ENCODE assay signal across 12 mouse cellular contexts in the genomic region with DNA sequence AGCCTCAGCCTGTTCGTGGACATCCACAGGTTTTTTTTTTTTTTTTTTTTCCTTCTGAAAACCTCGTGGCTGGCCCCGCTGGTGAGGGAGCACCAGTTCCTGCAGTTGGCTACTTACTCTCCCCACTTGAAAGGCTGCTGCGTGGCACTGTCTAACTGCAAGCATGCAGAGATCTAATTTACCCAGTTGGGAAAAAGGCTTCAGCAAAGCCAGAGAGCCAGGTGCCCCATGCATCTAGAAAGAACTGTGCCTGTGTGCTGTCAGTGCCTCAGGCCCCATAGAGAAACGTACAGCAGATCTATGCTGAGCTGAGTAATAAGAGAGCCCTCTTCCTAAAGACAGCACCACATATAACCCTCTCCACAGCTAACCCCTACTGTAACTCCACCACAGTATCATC. TPM values are rescaled to one million over a fixed set of nuclear protein-coding genes. Genes with fewer than 3 reads are reported as not detected.
A peak's percentile ranks its signal among the peaks of the same experiment; 100 is the strongest.
DNase-seq lines count a peak whose midpoint lies in the region; ATAC-seq and TF ChIP-seq lines count a peak whose summit lies in the region.
"Had no signal": no experiment of that assay in that cellular context is flagged by ENCODE, and none has a peak within 500 bp of the region (broad histone marks: within the 10 kb centered on the region; RNA-seq: fewer than 3 reads in every experiment).

No protein-coding gene starts in this region.

- H3K4me1 ChIP-seq in intestine, embryonic 15.5 days (replicated peaks): peaks cover 13% of the 10 kb centered on the region; the same call in 1 of the 2 replicates
- no peaks in the 10 kb centered on the region for H3K4me1 ChIP-seq in intestine, postnatal 0 days (replicated peaks; ENCODE audit: control insufficient read depth, insufficient read depth, low read length)
- peaks cover 44% of the 10 kb centered on the region for H3K4me1 ChIP-seq in embryonic facial prominence, embryonic 12.5 days
- H3K4me1 ChIP-seq in hindbrain, embryonic 12.5 days: peaks cover 52% of the 10 kb centered on the region
- H3K4me1 ChIP-seq in midbrain, embryonic 12.5 days: peaks cover 53% of the 10 kb centered on the region

- no peaks in the 10 kb centered on the region for H3K36me3 ChIP-seq in intestine, embryonic 15.5 days
- H3K36me3 ChIP-seq in intestine, postnatal 0 days (ENCODE audit: control insufficient read depth, insufficient read depth): no peaks in the 10 kb centered on the region
- no peaks in the 10 kb centered on the region for H3K36me3 ChIP-seq in embryonic facial prominence, embryonic 12.5 days
- no peaks in the 10 kb centered on the region for H3K36me3 ChIP-seq in hindbrain, embryonic 12.5 days
- H3K36me3 ChIP-seq in midbrain, embryonic 12.5 days: no peaks in the 10 kb centered on the region

- ATAC-seq in intestine, embryonic 15.5 days: no peak
- ATAC-seq in intestine, postnatal 0 days: no peak
- no peak for ATAC-seq in embryonic facial prominence, embryonic 12.5 days (ENCODE audit: insufficient number of reproducible peaks, insufficient read depth, low FRiP score, low TSS enrichment)
- no peak for ATAC-seq in hindbrain, embryonic 12.5 days (ENCODE audit: low FRiP score)
- 0 out of 2 replicates have a peak, but pooled peaks have one; percentile 31 for ATAC-seq in midbrain, embryonic 12.5 days (ENCODE audit: low FRiP score, low read depth)
- no peak for ATAC-seq in erythroblast, adult 5-6 weeks (replicated peaks; ENCODE audit: low FRiP score, poor library complexity, severe bottlenecking)

- no peak for TF ChIP-seq CTCF in intestine, postnatal 0 days (IDR thresholded peaks at IDR 0.05; ENCODE audit: low read depth)

- no peak overlapping the region for H3K9ac ChIP-seq in intestine, embryonic 15.5 days
- no peak overlapping the region for H3K9ac ChIP-seq in intestine, postnatal 0 days (ENCODE audit: low read depth, low read length)
- no peak overlapping the region for H3K9ac ChIP-seq in embryonic facial prominence, embryonic 12.5 days
- H3K9ac ChIP-seq in hindbrain, embryonic 12.5 days: no peak overlapping the region
- peak overlapping the region; percentile 78 for H3K9ac ChIP-seq in midbrain, embryonic 12.5 days (replicated peaks)

- no peak overlapping the region for H3K4me3 ChIP-seq in intestine, embryonic 15.5 days (replicated peaks)
- no peak overlapping the region for H3K4me3 ChIP-seq in intestine, postnatal 0 days (ENCODE audit: low read depth, low read length)
- H3K4me3 ChIP-seq in embryonic facial prominence, embryonic 12.5 days: 0 out of 2 replicates have a peak overlapping the region, but pooled peaks have one; percentile 27
- no peak overlapping the region for H3K4me3 ChIP-seq in hindbrain, embryonic 12.5 days
- peak overlapping the region; percentile 55; the same call in 1 of the 2 replicates for H3K4me3 ChIP-seq in midbrain, embryonic 12.5 days

- no peaks in the 10 kb centered on the region for H3K9me3 ChIP-seq in intestine, embryonic 15.5 days
- H3K9me3 ChIP-seq in intestine, postnatal 0 days (ENCODE audit: control insufficient read depth): no peaks in the 10 kb centered on the region
- H3K9me3 ChIP-seq in embryonic facial prominence, embryonic 12.5 days: no peaks in the 10 kb centered on the region; the same call in 1 of the 2 replicates
- no peaks in the 10 kb centered on the region for H3K9me3 ChIP-seq in hindbrain, embryonic 12.5 days (replicated peaks)
- no peaks in the 10 kb centered on the region for H3K9me3 ChIP-seq in midbrain, embryonic 12.5 days

- H3K4me2 ChIP-seq in intestine, embryonic 15.5 days (replicated peaks): peak overlapping the region; percentile 60; the same call in 1 of the 2 replicates
- no peak overlapping the region for H3K4me2 ChIP-seq in intestine, postnatal 0 days (replicated peaks; ENCODE audit: low read depth)
- H3K4me2 ChIP-seq in embryonic facial prominence, embryonic 12.5 days (replicated peaks): peak overlapping the region; percentile 47
- H3K4me2 ChIP-seq in hindbrain, embryonic 12.5 days (replicated peaks): peak overlapping the region; percentile 74
- peak overlapping the region; percentile 77 for H3K4me2 ChIP-seq in midbrain, embryonic 12.5 days (replicated peaks)

- WGBS in intestine, embryonic 15.5 days: 24% methylated on average over 5 of the region's 5 CpGs
- 38% methylated on average over 5 of the region's 5 CpGs for WGBS in intestine, postnatal 0 days
- 11% methylated on average over 5 of the region's 5 CpGs for WGBS in embryonic facial prominence, embryonic 12.5 days
- WGBS in hindbrain, embryonic 12.5 days: 12% methylated on average over 5 of the region's 5 CpGs
- 12% methylated on average over 5 of the region's 5 CpGs for WGBS in midbrain, embryonic 12.5 days

- DNase-seq in layer of hippocampus, adult 11-12 months (ENCODE audit: low spot score): no peak
- no peak for DNase-seq in lung, postnatal 10 days
- DNase-seq: kidney, postnatal 25 days; lung, postnatal 4 days; thymus, postnatal 14 days had no signal

- no peaks in the 10 kb centered on the region for H3K27me3 ChIP-seq in intestine, embryonic 15.5 days (replicated peaks)
- H3K27me3 ChIP-seq in intestine, postnatal 0 days (replicated peaks; ENCODE audit: control insufficient read depth, insufficient read depth, low read length): no peaks in the 10 kb centered on the region
- no peaks in the 10 kb centered on the region for H3K27me3 ChIP-seq in embryonic facial prominence, embryonic 12.5 days
- no peaks in the 10 kb centered on the region for H3K27me3 ChIP-seq in hindbrain, embryonic 12.5 days
- no peaks in the 10 kb centered on the region for H3K27me3 ChIP-seq in midbrain, embryonic 12.5 days

- H3K27ac ChIP-seq in intestine, embryonic 15.5 days: no peak overlapping the region
- H3K27ac ChIP-seq in intestine, postnatal 0 days (ENCODE audit: low read depth, low read length): no peak overlapping the region
- peak overlapping the region; percentile 81; the same call in 1 of the 2 replicates for H3K27ac ChIP-seq in embryonic facial prominence, embryonic 12.5 days
- peak overlapping the region; percentile 92 for H3K27ac ChIP-seq in hindbrain, embryonic 12.5 days
- peak overlapping the region; percentile 92 for H3K27ac ChIP-seq in midbrain, embryonic 12.5 days (replicated peaks)

RNA-seq across cellular contexts. Expression of a gene that starts 0.5 kb away (rescaled TPM):
- polyA plus RNA-seq in intestine, embryonic 15.5 days (2015; fragmentation: Nextera tagmentation; extraction: Ambion mirVana): 4.5 and 4.8 TPM in 2 replicates
- polyA plus RNA-seq in intestine, postnatal 0 days (2015; fragmentation: Nextera tagmentation; extraction: Ambion mirVana): 1.4 TPM in 2 replicates
- 3.3 and 4.5 TPM in 2 replicates for polyA plus RNA-seq in embryonic facial prominence, embryonic 12.5 days (2016; fragmentation: Nextera tagmentation; extraction: Ambion mirVana)
- 29.5 and 31.9 TPM in 2 replicates for polyA plus RNA-seq in hindbrain, embryonic 12.5 days (2016; fragmentation: Nextera tagmentation; extraction: Ambion mirVana)
- 32.0 and 32.8 TPM in 2 replicates for polyA plus RNA-seq in midbrain, embryonic 12.5 days (2016; fragmentation: Nextera tagmentation; extraction: Ambion mirVana)
- total RNA-seq in erythroblast, adult 5-6 weeks (2015; ENCODE audit: low replicate concordance): not detected in 2 replicates
- total RNA-seq in erythroblast, adult 5-6 weeks (2017; ENCODE audit: low replicate concordance): not detected in 2 replicates
- polyA plus RNA-seq: erythroblast, embryonic 14.5 days had no signal

RNA-seq across cellular contexts. Expression of a gene that starts 1.0 kb away (rescaled TPM):
- 8.2 and 9.6 TPM in 2 replicates for polyA plus RNA-seq in intestine, embryonic 15.5 days (2015; fragmentation: Nextera tagmentation; extraction: Ambion mirVana)
- 99.8 and 112 TPM in 2 replicates for polyA plus RNA-seq in intestine, postnatal 0 days (2015; fragmentation: Nextera tagmentation; extraction: Ambion mirVana)
- polyA plus RNA-seq in embryonic facial prominence, embryonic 12.5 days (2016; fragmentation: Nextera tagmentation; extraction: Ambion mirVana): 3.0 and 3.7 TPM in 2 replicates
- 3.6 and 5.1 TPM in 2 replicates for polyA plus RNA-seq in hindbrain, embryonic 12.5 days (2016; fragmentation: Nextera tagmentation; extraction: Ambion mirVana)
- polyA plus RNA-seq in midbrain, embryonic 12.5 days (2016; fragmentation: Nextera tagmentation; extraction: Ambion mirVana): 2.9 and 3.0 TPM in 2 replicates
- 24.9 and 40.5 TPM in 2 replicates for total RNA-seq in erythroblast, adult 5-6 weeks (2015; ENCODE audit: low replicate concordance)
- 7.9 and 8.9 TPM in 2 replicates for total RNA-seq in erythroblast, adult 5-6 weeks (2017; ENCODE audit: low replicate concordance)

Comparison
In these comparisons a context has a peak if more than half of its experiments do, and no peak if none do; other contexts are left out.
1. H3K27ac ChIP-seq: peak in embryonic facial prominence, embryonic 12.5 days (single experiment), hindbrain, embryonic 12.5 days (single experiment) and midbrain, embryonic 12.5 days (single experiment); none in intestine, embryonic 15.5 days (single experiment) and intestine, postnatal 0 days (single experiment).
2. H3K4me3 ChIP-seq: peak in embryonic facial prominence, embryonic 12.5 days (single experiment) and midbrain, embryonic 12.5 days (single experiment); none in intestine, embryonic 15.5 days (single experiment), intestine, postnatal 0 days (single experiment) and hindbrain, embryonic 12.5 days (single experiment).